Mouse (Mus musculus) limb, embryonic 11.5 days (tissue): Measurements from ENCODE around the gene Ifrd2. TPM values are rescaled to one million over a fixed set of nuclear protein-coding genes. Genes with fewer than 3 reads are reported as not detected.
A peak's percentile ranks its signal among the peaks of the same experiment; 100 is the strongest.

ENCODE experiments used
- ATAC-seq: fragments of 200-750 bp; cut with Nextera tagmentation; 2 replicates; pipeline ENCODE4 v1.8.0; 2017; ENCODE audit warnings: low read depth; ENCODE audit not compliant: insufficient number of reproducible peaks, low FRiP score, low TSS enrichment
- DNase-seq: peaks from one replicate; pipeline ENCODE4 v3.0.0-alpha.2; 2015; ENCODE audit warnings: low spot score
- H3K27ac ChIP-seq: fragments of 300-500 bp; sonication (generic); replicated peaks from 2 replicates; pipeline ENCODE4 v1.5.1; 2014; ENCODE audit warnings: low read depth, mild to moderate bottlenecking, low read length
- H3K27me3 ChIP-seq: fragments of 300-500 bp; sonication (generic); 2 replicates; pipeline ENCODE4 v1.6.1; 2014; ENCODE audit warnings: mild to moderate bottlenecking, low read length, mixed read lengths; ENCODE audit not compliant: control insufficient read depth, insufficient read depth
- H3K36me3 ChIP-seq: fragments of 300-500 bp; sonication (generic); 2 replicates; pipeline ENCODE4 v1.6.1; 2014; ENCODE audit warnings: mild to moderate bottlenecking, low read length, moderate library complexity, mixed read lengths; ENCODE audit not compliant: control insufficient read depth, insufficient read depth
- H3K4me1 ChIP-seq: fragments of 300-500 bp; sonication (generic); 2 replicates; pipeline ENCODE4 v1.6.1; 2014; ENCODE audit warnings: low read length, mixed read lengths; ENCODE audit not compliant: control insufficient read depth, insufficient read depth
- H3K4me2 ChIP-seq: fragments of 300-500 bp; sonication (generic); 2 replicates; pipeline ENCODE4 v1.6.1; 2014; ENCODE audit warnings: low read depth, mild to moderate bottlenecking, moderate library complexity; ENCODE audit not compliant: severe bottlenecking
- H3K4me3 ChIP-seq: fragments of 300-500 bp; sonication (generic); 2 replicates; pipeline ENCODE4 v1.5.1; 2014; ENCODE audit warnings: low read depth, low read length
- H3K9ac ChIP-seq: fragments of 300-500 bp; sonication (generic); 2 replicates; pipeline ENCODE4 v1.6.1; 2014; ENCODE audit warnings: mild to moderate bottlenecking, low read length
- H3K9me3 ChIP-seq: fragments of 300-500 bp; sonication (generic); 2 replicates; pipeline ENCODE4 v1.6.1; 2016; ENCODE audit warnings: low read length; ENCODE audit not compliant: control insufficient read depth
- whole genome bisulfite sequencing: fragments of 180-500 bp; shearing (Covaris S2); extraction: QIAGEN DNeasy Blood & Tissue Kit; methylation state at CpG from one replicate; pipeline ENCODE4 v1.1.7; 2014; 5-methylcytosine and 5-hydroxymethylcytosine counted together
- polyA plus RNA-seq: library from polyadenylated mRNA; unstranded; fragments of >200 nt; fragmentation: Nextera tagmentation; extraction: Ambion mirVana; gene quantifications from 2 replicates; pipeline ENCODE4 v1.2.1, GENCODE M21; 2014

The Ifrd2 gene
- polyA plus RNA-seq, 1 experiment from 2014 or later: 49.0 TPM

- no peak for DNase-seq
- Histone ChIP-seq H3K4me3 (no peak overlapping the region), H3K27ac (peak overlapping the region; percentile 87), H3K27me3 (no peaks in the 10 kb centered on the region), H3K36me3 (peaks cover 11% of the 10 kb centered on the region; the same call in 1 of the 2 replicates), H3K9ac (no peak overlapping the region), H3K4me2 (no peak overlapping the region; the same call in 1 of the 2 replicates), H3K4me1 (peaks cover 69% of the 10 kb centered on the region), H3K9me3 (no peaks in the 10 kb centered on the region; the same call in 1 of the 2 replicates)
- WGBS: 29% methylated on average over 4 of the region's 4 CpGs
- no peak for ATAC-seq
Observed at GRCm38 (mm10) chr9:107629411-107629730, 41.9 kb downstream of the Ifrd2 start.

GRCm38 (mm10) chr9:107629901-107630425, 42.5 kb downstream of the Ifrd2 start:
- Histone ChIP-seq H3K36me3 (peaks cover 9% of the 10 kb centered on the region; the same call in 1 of the 2 replicates), H3K4me2 (peak overlapping the region; percentile 43), H3K4me3 (peak overlapping the region; percentile 8), H3K27me3 (no peaks in the 10 kb centered on the region), H3K27ac (peak overlapping the region; percentile 87), H3K9ac (peak overlapping the region; percentile 61), H3K9me3 (no peaks in the 10 kb centered on the region; the same call in 1 of the 2 replicates), H3K4me1 (peaks cover 69% of the 10 kb centered on the region)
- 13% methylated on average over 14 of the region's 14 CpGs for WGBS
- ATAC-seq (no peak), DNase-seq (peak; percentile 54)

- peak overlapping the region; percentile 8 for H3K4me3 ChIP-seq
- H3K36me3 ChIP-seq: peaks cover 7% of the 10 kb centered on the region; the same call in 1 of the 2 replicates
- whole genome bisulfite sequencing: 6% methylated on average over 4 of the region's 4 CpGs
- peak overlapping the region; percentile 43 for H3K4me2 ChIP-seq
- no peaks in the 10 kb centered on the region; the same call in 1 of the 2 replicates for H3K9me3 ChIP-seq
- no peak for ATAC-seq
- no peaks in the 10 kb centered on the region for H3K27me3 ChIP-seq
- H3K9ac ChIP-seq: peak overlapping the region; percentile 61
- H3K27ac ChIP-seq: peak overlapping the region; percentile 87
- peaks cover 70% of the 10 kb centered on the region for H3K4me1 ChIP-seq
- peak; percentile 70 for DNase-seq
Observed at GRCm38 (mm10) chr9:107630576-107630975, 43.1 kb downstream of the Ifrd2 start.

GRCm38 (mm10) chr9:107631311-107631826, 43.9 kb downstream of the Ifrd2 start:
- Histone ChIP-seq H3K27me3 (no peaks in the 10 kb centered on the region), H3K36me3 (peaks cover 7% of the 10 kb centered on the region; the same call in 1 of the 2 replicates), H3K4me1 (peaks cover 74% of the 10 kb centered on the region), H3K4me2 (peak overlapping the region; percentile 43; the same call in 1 of the 2 replicates), H3K27ac (peak overlapping the region; percentile 87), H3K9ac (peak overlapping the region; percentile 34; the same call in 1 of the 2 replicates), H3K9me3 (no peaks in the 10 kb centered on the region; the same call in 1 of the 2 replicates), H3K4me3 (no peak overlapping the region)
- 73% methylated on average over 9 of the region's 9 CpGs for WGBS
- ATAC-seq: no peak
- no peak for DNase-seq

GRCm38 (mm10) chr9:107631861-107632260, 44.4 kb downstream of the Ifrd2 start:
- DNase-seq (no peak), ATAC-seq (no peak)
- no peaks in the 10 kb centered on the region; the same call in 1 of the 2 replicates for H3K9me3 ChIP-seq
- peaks cover 7% of the 10 kb centered on the region; the same call in 1 of the 2 replicates for H3K36me3 ChIP-seq
- no peak overlapping the region; the same call in 1 of the 2 replicates for H3K4me2 ChIP-seq
- whole genome bisulfite sequencing: 89% methylated on average over 8 of the region's 8 CpGs
- H3K4me1 ChIP-seq: peaks cover 73% of the 10 kb centered on the region
- H3K4me3 ChIP-seq: no peak overlapping the region
- peak overlapping the region; percentile 45; the same call in 1 of the 2 replicates for H3K27ac ChIP-seq
- H3K27me3 ChIP-seq: no peaks in the 10 kb centered on the region
- H3K9ac ChIP-seq: peak overlapping the region; percentile 34; the same call in 1 of the 2 replicates

- Histone ChIP-seq H3K4me3 (peak overlapping the region; percentile 89), H3K36me3 (peaks cover 7% of the 10 kb centered on the region; the same call in 1 of the 2 replicates), H3K27me3 (no peaks in the 10 kb centered on the region), H3K4me1 (peaks cover 73% of the 10 kb centered on the region), H3K9ac (peak overlapping the region; percentile 93; the same call in 1 of the 2 replicates), H3K9me3 (no peaks in the 10 kb centered on the region), H3K4me2 (peak overlapping the region; percentile 100), H3K27ac (peak overlapping the region; percentile 84)
- DNase-seq: no peak
- no peak for ATAC-seq
- 82% methylated on average over 6 of the region's 6 CpGs for WGBS
Observed at GRCm38 (mm10) chr9:107632478-107632877, 45.0 kb downstream of the Ifrd2 start.

GRCm38 (mm10) chr9:107633091-107633660, 45.7 kb downstream of the Ifrd2 start:
- peak overlapping the region; percentile 84 for H3K27ac ChIP-seq
- DNase-seq (peak; percentile 80), ATAC-seq (0 out of 2 replicates have a peak, but pooled peaks have one; percentile 12)
- WGBS: 1% methylated on average over 33 of the region's 33 CpGs
- peaks cover 7% of the 10 kb centered on the region; the same call in 1 of the 2 replicates for H3K36me3 ChIP-seq
- peaks cover 68% of the 10 kb centered on the region for H3K4me1 ChIP-seq
- peak overlapping the region; percentile 89 for H3K4me3 ChIP-seq
- peak overlapping the region; percentile 93 for H3K9ac ChIP-seq
- no peaks in the 10 kb centered on the region for H3K27me3 ChIP-seq
- H3K9me3 ChIP-seq: no peaks in the 10 kb centered on the region
- H3K4me2 ChIP-seq: peak overlapping the region; percentile 100

- peaks cover 62% of the 10 kb centered on the region for H3K4me1 ChIP-seq
- no peaks in the 10 kb centered on the region for H3K27me3 ChIP-seq
- peak; percentile 57 for DNase-seq
- peak overlapping the region; percentile 89 for H3K4me3 ChIP-seq
- peak overlapping the region; percentile 100 for H3K4me2 ChIP-seq
- peaks cover 5% of the 10 kb centered on the region; the same call in 1 of the 2 replicates for H3K36me3 ChIP-seq
- no peaks in the 10 kb centered on the region for H3K9me3 ChIP-seq
- H3K9ac ChIP-seq: peak overlapping the region; percentile 93
- 3% methylated on average over 15 of the region's 15 CpGs for WGBS
- H3K27ac ChIP-seq: peak overlapping the region; percentile 84
- no peak for ATAC-seq
Observed at GRCm38 (mm10) chr9:107633661-107634405, 46.4 kb downstream of the Ifrd2 start.
